Mouse (Mus musculus): Measurements from ENCODE around the gene Aurkaip1. TPM values are rescaled to one million over a fixed set of nuclear protein-coding genes. Genes with fewer than 3 reads are reported as not detected.

Aurkaip1 gene
- polyA plus RNA-seq, 1 experiment from 2014 or later = 127 TPM

- Histone ChIP-seq H3K27me3 (ENCODE audit: control insufficient read depth, insufficient read depth, low read length) (no peaks in the 10 kb centered on the region), H3K4me3 (ENCODE audit: low read depth, low read length) (no peak overlapping the region), H3K9me3 (ENCODE audit: control insufficient read depth, low read length) (no peaks in the 10 kb centered on the region), H3K4me2 (ENCODE audit: low read depth, low read length) (no peak overlapping the region), H3K9ac (replicated peaks; ENCODE audit: low read depth, low read length) (no peak overlapping the region), H3K27ac (ENCODE audit: low read depth, low read length) (peak overlapping the region; percentile 50), H3K4me1 (ENCODE audit: control insufficient read depth, insufficient read depth, low read length) (peaks cover 16% of the 10 kb centered on the region), H3K36me3 (ENCODE audit: control insufficient read depth, insufficient read depth, low read length) (0 out of 2 replicates have a peak, but pooled peaks cover 3% of the 10 kb centered on the region)
- ATAC-seq (ENCODE audit: low read depth) = no peak
- 40% methylated on average over 2 of the region's 2 CpGs for WGBS
Measured at GRCm38 (mm10) chr4:155833836-155834235, 2.8 kb downstream of the Aurkaip1 start.

DNA sequence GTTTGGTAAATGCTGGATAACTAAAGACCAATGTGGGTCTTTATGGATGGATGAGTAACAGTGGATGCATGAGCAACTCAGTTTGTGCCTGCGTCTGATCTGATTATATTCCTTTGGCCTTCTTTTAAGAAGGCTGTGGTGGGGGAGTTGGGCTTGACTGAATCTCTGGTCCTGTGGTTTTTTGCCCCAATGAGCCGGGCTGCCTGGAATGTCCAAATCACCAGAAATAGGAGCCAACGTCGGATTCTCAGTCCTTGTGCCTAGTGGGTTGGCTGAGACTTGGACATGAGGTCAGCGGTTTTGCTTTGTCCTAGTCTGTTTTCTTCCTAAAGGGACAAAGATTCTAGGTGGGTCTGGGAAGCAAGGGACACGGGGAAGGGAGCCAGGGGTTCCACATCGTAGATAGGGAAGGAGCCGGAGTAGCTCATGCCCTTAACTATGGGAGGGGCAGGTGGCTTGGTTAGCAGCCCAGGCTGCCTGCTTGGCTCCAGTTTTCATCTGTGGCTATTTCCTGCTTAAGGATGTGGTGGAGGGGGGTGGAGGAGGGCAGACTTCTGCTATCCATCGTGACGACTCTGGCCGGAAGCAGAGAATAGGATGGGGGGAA is 6.4 kb downstream of the Aurkaip1 start:
- H3K4me2 ChIP-seq (ENCODE audit: low read depth, low read length) = no peak overlapping the region
- no peak overlapping the region for H3K9ac ChIP-seq (replicated peaks; ENCODE audit: low read depth, low read length)
- H3K27me3 ChIP-seq (ENCODE audit: control insufficient read depth, insufficient read depth, low read length) = peaks cover 4% of the 10 kb centered on the region; the same call in 1 of the 2 replicates
- no peak for ATAC-seq (ENCODE audit: low read depth)
- peaks cover 15% of the 10 kb centered on the region for H3K4me1 ChIP-seq (ENCODE audit: control insufficient read depth, insufficient read depth, low read length)
- H3K4me3 ChIP-seq (ENCODE audit: low read depth, low read length) = no peak overlapping the region
- WGBS = 81% methylated on average over 11 of the region's 11 CpGs
- no peaks in the 10 kb centered on the region for H3K9me3 ChIP-seq (ENCODE audit: control insufficient read depth, low read length)
- no peak overlapping the region for H3K27ac ChIP-seq (ENCODE audit: low read depth, low read length)
- H3K36me3 ChIP-seq (ENCODE audit: control insufficient read depth, insufficient read depth, low read length) = peaks cover 4% of the 10 kb centered on the region; the same call in 1 of the 2 replicates

DNA sequence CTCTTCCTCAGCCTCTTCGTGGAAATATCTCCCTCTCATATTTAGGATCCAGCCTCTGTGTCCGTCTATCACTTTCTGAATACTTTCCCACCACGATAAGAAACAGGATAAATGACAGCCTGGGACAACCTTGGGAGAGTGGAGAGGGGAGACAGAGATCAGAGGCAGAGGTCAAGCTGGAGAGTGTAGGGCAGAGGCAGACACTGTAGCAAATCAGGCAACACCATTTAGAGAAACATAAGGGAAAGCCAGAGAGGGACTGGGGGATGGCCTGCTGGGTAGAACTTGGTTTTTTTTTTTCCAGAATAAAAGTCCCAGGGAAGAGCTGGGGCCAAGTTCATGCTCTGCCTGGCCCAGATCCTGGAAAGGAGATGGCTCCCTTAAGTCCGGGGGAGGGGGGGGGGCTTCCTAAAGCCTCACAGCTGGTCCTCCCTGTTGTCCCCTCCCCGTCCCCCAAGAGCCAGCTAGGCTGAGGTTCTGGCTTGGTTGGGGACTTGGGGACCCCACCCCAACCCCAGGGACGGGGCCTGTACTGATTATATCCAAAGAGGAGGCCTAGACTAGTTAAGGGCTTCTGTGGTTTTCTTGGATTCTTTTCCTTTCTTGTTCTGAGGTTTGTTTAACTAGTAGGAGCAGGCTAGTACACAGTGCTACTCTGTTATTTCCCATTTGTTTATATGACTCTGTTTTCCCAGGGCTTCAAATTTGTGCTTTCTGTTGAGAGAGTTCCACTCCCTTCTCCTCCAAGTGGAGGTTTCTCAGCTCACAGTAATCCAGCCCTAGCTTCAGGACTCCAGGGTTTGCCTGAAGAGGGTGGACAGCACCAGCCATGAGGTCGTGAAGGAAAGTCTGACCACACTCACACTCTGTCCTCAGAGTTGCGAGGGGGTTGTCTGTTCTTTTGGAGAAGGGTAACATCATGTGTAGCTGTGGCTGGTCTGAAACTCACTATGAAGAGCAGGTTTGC is 7.4 kb downstream of the Aurkaip1 start:
- Histone ChIP-seq H3K4me2 (ENCODE audit: low read depth, low read length) (no peak overlapping the region), H3K4me3 (ENCODE audit: low read depth, low read length) (no peak overlapping the region), H3K36me3 (ENCODE audit: control insufficient read depth, insufficient read depth, low read length) (peaks cover 6% of the 10 kb centered on the region; the same call in 1 of the 2 replicates), H3K9me3 (ENCODE audit: control insufficient read depth, low read length) (no peaks in the 10 kb centered on the region), H3K27me3 (ENCODE audit: control insufficient read depth, insufficient read depth, low read length) (peaks cover 4% of the 10 kb centered on the region; the same call in 1 of the 2 replicates), H3K9ac (replicated peaks; ENCODE audit: low read depth, low read length) (no peak overlapping the region), H3K27ac (ENCODE audit: low read depth, low read length) (no peak overlapping the region), H3K4me1 (ENCODE audit: control insufficient read depth, insufficient read depth, low read length) (peaks cover 13% of the 10 kb centered on the region)
- WGBS = 72% methylated on average over 8 of the region's 8 CpGs
- ATAC-seq (ENCODE audit: low read depth) = no peak

DNA sequence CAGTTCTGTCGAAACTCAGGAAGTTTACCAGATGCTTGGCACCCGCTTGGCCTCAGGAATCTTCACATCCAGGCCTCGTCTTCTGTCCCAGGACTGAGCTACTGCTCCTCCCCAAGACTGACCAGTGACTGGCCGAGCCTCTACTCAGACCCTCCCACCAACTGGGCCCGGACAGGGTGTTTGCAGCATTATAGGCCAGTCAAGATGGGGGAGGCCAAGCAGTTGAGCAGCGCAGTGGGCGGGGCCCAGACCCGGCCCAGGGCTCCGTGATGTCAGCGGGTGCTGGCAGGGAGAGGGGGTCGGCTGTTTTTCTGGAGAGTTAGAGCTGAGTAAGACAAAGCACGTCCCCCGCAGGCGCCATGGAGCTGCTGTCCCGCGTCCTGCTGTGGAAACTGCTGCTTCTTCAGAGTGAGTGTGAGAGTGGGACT is 8.4 kb downstream of the Aurkaip1 start, which contains the start of gene Mxra8:
Mxra8 (plus strand) TSS at position 198 of the 428 bp plus-strand sequence.
- no peaks in the 10 kb centered on the region for H3K9me3 ChIP-seq (ENCODE audit: control insufficient read depth, low read length)
- peak within 1 kb of the TSS; percentile 21; the same call in 1 of the 2 replicates for H3K9ac ChIP-seq (replicated peaks; ENCODE audit: low read depth, low read length)
- 3% methylated on average over 16 of the region's 16 CpGs for WGBS
- peak within 1 kb of the TSS; percentile 53 for H3K4me2 ChIP-seq (ENCODE audit: low read depth, low read length)
- ATAC-seq (ENCODE audit: low read depth) = peak; percentile 70; the same call in 1 of the 2 replicates
- no peak within 1 kb of the TSS for H3K27ac ChIP-seq (ENCODE audit: low read depth, low read length)
- H3K4me1 ChIP-seq (ENCODE audit: control insufficient read depth, insufficient read depth, low read length) = 0 out of 2 replicates have a peak, but pooled peaks cover 5% of the 10 kb centered on the region
- peak within 1 kb of the TSS; percentile 26 for H3K4me3 ChIP-seq (ENCODE audit: low read depth, low read length)
- peaks cover 4% of the 10 kb centered on the region; the same call in 1 of the 2 replicates for H3K36me3 ChIP-seq (ENCODE audit: control insufficient read depth, insufficient read depth, low read length)
- H3K27me3 ChIP-seq (ENCODE audit: control insufficient read depth, insufficient read depth, low read length) = peaks cover 4% of the 10 kb centered on the region; the same call in 1 of the 2 replicates

DNA sequence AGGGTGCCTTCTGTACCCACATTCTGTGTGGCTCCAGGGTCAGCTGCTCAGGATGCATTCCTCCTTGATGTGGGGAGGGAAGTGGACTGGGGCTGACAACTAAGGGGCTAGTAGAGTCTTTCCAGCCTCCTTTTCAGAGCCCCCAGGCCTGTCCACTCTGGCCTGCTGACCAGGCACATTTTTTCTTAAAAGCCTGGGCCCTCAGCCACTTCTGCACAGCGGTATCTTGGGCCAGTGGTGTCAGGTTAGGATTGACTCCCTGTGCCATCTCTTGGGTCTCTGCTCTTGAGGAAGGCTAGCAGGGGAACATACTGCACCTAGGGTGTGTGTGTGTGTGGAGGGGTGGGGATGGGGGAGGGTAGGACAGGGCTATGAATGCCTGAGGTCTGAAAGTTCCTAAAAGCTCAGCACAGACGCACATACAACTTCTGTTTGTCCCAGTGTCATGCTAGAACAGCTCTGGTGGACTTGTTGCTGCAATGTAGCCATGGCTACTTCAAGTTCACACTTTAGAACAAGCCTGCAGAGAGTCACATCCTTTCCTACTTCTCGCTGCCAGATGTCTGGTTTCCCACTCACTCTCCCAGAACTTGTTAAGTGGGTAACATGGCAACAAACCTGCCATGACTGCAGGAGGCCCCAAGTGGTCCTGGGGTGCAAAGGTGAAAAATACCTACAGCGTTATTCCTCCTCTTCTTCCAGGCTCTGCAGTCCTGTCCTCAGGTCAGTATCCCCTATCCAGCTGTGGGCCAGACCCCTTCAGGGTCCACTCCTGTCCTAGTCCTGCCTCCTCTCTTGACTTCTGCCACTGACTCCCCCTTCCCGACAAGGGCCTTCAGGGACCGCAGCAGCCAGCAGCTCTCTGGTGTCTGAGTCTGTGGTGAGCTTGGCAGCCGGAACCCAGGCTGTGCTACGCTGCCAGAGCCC is 9.3 kb downstream of the Aurkaip1 start:
- H3K4me3 ChIP-seq (ENCODE audit: low read depth, low read length) = peak overlapping the region; percentile 26
- H3K4me1 ChIP-seq (ENCODE audit: control insufficient read depth, insufficient read depth, low read length) = 0 out of 2 replicates have a peak, but pooled peaks cover 5% of the 10 kb centered on the region
- no peaks in the 10 kb centered on the region for H3K9me3 ChIP-seq (ENCODE audit: control insufficient read depth, low read length)
- H3K4me2 ChIP-seq (ENCODE audit: low read depth, low read length) = peak overlapping the region; percentile 53
- peaks cover 4% of the 10 kb centered on the region; the same call in 1 of the 2 replicates for H3K36me3 ChIP-seq (ENCODE audit: control insufficient read depth, insufficient read depth, low read length)
- peak overlapping the region; percentile 21; the same call in 1 of the 2 replicates for H3K9ac ChIP-seq (replicated peaks; ENCODE audit: low read depth, low read length)
- H3K27me3 ChIP-seq (ENCODE audit: control insufficient read depth, insufficient read depth, low read length) = peaks cover 4% of the 10 kb centered on the region; the same call in 1 of the 2 replicates
- 0 out of 2 replicates have a peak, but pooled peaks have one; percentile 19 for ATAC-seq (ENCODE audit: low read depth)
- 15% methylated on average over 8 of the region's 8 CpGs for WGBS
- no peak overlapping the region for H3K27ac ChIP-seq (ENCODE audit: low read depth, low read length)

DNA sequence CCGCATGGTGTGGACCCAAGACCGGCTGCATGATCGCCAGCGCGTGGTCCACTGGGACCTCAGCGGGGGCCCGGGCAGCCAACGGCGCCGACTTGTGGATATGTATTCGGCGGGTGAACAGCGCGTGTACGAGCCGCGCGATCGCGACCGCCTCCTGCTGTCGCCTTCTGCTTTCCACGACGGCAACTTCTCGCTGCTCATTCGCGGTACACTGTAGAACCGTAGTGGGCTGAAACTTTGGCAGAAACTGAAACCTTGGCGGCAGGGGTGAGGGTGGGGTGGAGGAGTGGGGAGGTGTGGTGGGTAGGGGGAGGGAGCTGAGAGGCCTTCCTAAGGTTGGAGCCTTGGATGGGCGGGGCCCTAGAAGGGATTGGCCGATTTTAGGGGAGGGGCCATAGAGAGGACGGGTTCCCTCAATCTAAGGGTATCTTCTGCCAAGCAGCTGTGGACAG is 10.0 kb downstream of the Aurkaip1 start:
- Histone ChIP-seq H3K9me3 (ENCODE audit: control insufficient read depth, low read length) (no peaks in the 10 kb centered on the region), H3K4me2 (ENCODE audit: low read depth, low read length) (peak overlapping the region; percentile 53), H3K27me3 (ENCODE audit: control insufficient read depth, insufficient read depth, low read length) (peaks cover 4% of the 10 kb centered on the region; the same call in 1 of the 2 replicates), H3K36me3 (ENCODE audit: control insufficient read depth, insufficient read depth, low read length) (peaks cover 4% of the 10 kb centered on the region; the same call in 1 of the 2 replicates), H3K9ac (replicated peaks; ENCODE audit: low read depth, low read length) (no peak overlapping the region), H3K4me3 (ENCODE audit: low read depth, low read length) (peak overlapping the region; percentile 26), H3K4me1 (ENCODE audit: control insufficient read depth, insufficient read depth, low read length) (0 out of 2 replicates have a peak, but pooled peaks cover 5% of the 10 kb centered on the region), H3K27ac (ENCODE audit: low read depth, low read length) (no peak overlapping the region)
- WGBS = 0% methylated on average over 31 of the region's 32 CpGs
- no peak for ATAC-seq (ENCODE audit: low read depth)

- Histone ChIP-seq H3K27me3 (ENCODE audit: control insufficient read depth, insufficient read depth, low read length) (peaks cover 4% of the 10 kb centered on the region; the same call in 1 of the 2 replicates), H3K4me3 (ENCODE audit: low read depth, low read length) (peak overlapping the region; percentile 26; the same call in 1 of the 2 replicates), H3K36me3 (ENCODE audit: control insufficient read depth, insufficient read depth, low read length) (peaks cover 4% of the 10 kb centered on the region; the same call in 1 of the 2 replicates), H3K27ac (ENCODE audit: low read depth, low read length) (no peak overlapping the region), H3K4me1 (ENCODE audit: control insufficient read depth, insufficient read depth, low read length) (peaks cover 9% of the 10 kb centered on the region), H3K9me3 (ENCODE audit: control insufficient read depth, low read length) (no peaks in the 10 kb centered on the region), H3K9ac (replicated peaks; ENCODE audit: low read depth, low read length) (no peak overlapping the region), H3K4me2 (ENCODE audit: low read depth, low read length) (peak overlapping the region; percentile 53; the same call in 1 of the 2 replicates)
- 30% methylated on average over 38 of the region's 38 CpGs for WGBS
- no peak for ATAC-seq (ENCODE audit: low read depth)
Measured at GRCm38 (mm10) chr4:155841651-155842270, 10.7 kb downstream of the Aurkaip1 start.
